Mouse (Mus musculus) T-helper 17 cell (primary cell): ENCODE results near the gene Rtcb.

ENCODE experiments used
- in situ Hi-C, 2 experiments: fragments of 300-600 bp; cut with MboI, MseI; formaldehyde crosslinking; loops; 1 replicate in 1 of 2; 2 replicates in 1 of 2; pipeline ENCODE4 v1.15.1; 2025; ENCODE audit warnings: high pct_unique_total_duplicates in 2 of 2

The Rtcb gene

GRCm38 (mm10) chr10:85951765-85952443 is 5.7 kb downstream of the Rtcb start:
- in situ Hi-C loops, result no loop called here

DNA sequence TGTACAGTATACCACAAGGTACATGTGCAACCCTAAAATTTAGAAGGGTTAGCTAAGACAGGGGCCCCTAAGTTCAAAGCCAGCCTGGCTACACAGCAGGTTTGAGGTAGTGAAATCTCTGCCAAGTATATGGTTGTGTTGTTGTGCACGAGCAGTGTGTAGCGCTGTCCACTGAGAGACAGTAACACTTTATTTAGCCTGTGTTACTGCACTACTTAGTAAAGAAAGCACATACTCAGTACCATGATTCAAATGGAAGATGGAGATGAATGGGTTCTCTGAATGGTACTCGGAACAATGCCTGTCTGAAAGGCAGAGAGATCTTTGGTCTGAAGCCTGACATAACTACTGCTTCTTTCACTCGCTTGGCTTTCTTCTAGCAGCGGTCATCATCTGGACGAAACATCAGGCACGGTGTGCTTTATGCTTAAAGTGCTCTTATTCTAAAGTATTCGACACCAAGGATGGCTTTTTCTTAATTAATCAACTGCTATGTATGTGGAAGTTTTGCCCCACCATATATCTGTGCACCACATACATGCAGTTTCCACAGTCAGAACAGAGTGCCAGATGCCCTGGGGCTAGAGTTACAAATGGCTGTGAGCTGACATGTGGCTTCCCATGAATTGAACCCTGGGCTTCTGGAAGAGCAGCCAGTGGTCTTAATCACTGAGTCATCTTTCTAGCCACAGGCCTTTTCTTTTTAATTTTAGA is 9.0 kb downstream of the Rtcb start:
- in situ Hi-C loops, result no loop called here

GRCm38 (mm10) chr10:85936280-85936965 is 21.2 kb downstream of the Rtcb start:
- in situ Hi-C loops, result no loop called here

- in situ Hi-C loops, result no loop called here
Measured at GRCm38 (mm10) chr10:85929962-85930361, 27.7 kb downstream of the Rtcb start.

GRCm38 (mm10) chr10:85929208-85929591 is 28.4 kb downstream of the Rtcb start:
- in situ Hi-C loops, result no loop called here

- in situ Hi-C loops, result no loop called here
Measured at GRCm38 (mm10) chr10:85928499-85929207, 29.0 kb downstream of the Rtcb start.

- in situ Hi-C loops, result no loop called here
Measured at GRCm38 (mm10) chr10:85927676-85928445, 29.8 kb downstream of the Rtcb start, which contains the start of gene Ascl4. Gene Ascl4, plus strand, starts transcription at chr10:85927681.

- in situ Hi-C loops, result no loop called here
Measured at GRCm38 (mm10) chr10:85916498-85917309, 40.9 kb downstream of the Rtcb start, which contains the start of gene Prdm4. Gene Prdm4, minus strand, starts transcription at chr10:85917142.
